Mouse (Mus musculus): ENCODE data around the gene Rasl10a. TPM values are rescaled to one million over a fixed set of nuclear protein-coding genes. Genes with fewer than 3 reads are reported as not detected.

Gene Rasl10a
- 4.1 TPM in 2 replicates for polyA plus RNA-seq (2015; fragmentation: Nextera tagmentation; extraction: Ambion mirVana)

GRCm38 (mm10) chr11:5057856-5058641 lies at the start of gene Rasl10a:
TSS of gene Rasl10a (plus strand) at chr11:5058128.
- no peak within 1 kb of the TSS for H3K27ac ChIP-seq (replicated peaks)
- no peak for ATAC-seq (ENCODE audit: insufficient number of reproducible peaks, low FRiP score, low TSS enrichment, low read depth)
- H3K9ac ChIP-seq: peak within 1 kb of the TSS; percentile 26; the same call in 1 of the 2 replicates
- no peaks in the 10 kb centered on the region for H3K9me3 ChIP-seq (replicated peaks)
- H3K4me2 ChIP-seq (replicated peaks): peak within 1 kb of the TSS; percentile 97
- WGBS: 1% methylated on average over 77 of the region's 77 CpGs
- peaks cover 79% of the 10 kb centered on the region for H3K27me3 ChIP-seq
- peak within 1 kb of the TSS; percentile 50 for H3K4me3 ChIP-seq (replicated peaks)
- H3K36me3 ChIP-seq: no peaks in the 10 kb centered on the region
- H3K4me1 ChIP-seq: peaks cover 60% of the 10 kb centered on the region

- H3K4me1 ChIP-seq: 0 out of 2 replicates have a peak, but pooled peaks cover 3% of the 10 kb centered on the region
- no peak overlapping the region for H3K4me3 ChIP-seq (replicated peaks)
- no peaks in the 10 kb centered on the region for H3K27me3 ChIP-seq
- H3K4me2 ChIP-seq (replicated peaks): no peak overlapping the region
- no peaks in the 10 kb centered on the region for H3K9me3 ChIP-seq (replicated peaks)
- 78% methylated on average over 3 of the region's 3 CpGs for WGBS
- H3K9ac ChIP-seq: no peak overlapping the region
- no peak overlapping the region for H3K27ac ChIP-seq (replicated peaks)
- ATAC-seq (ENCODE audit: insufficient number of reproducible peaks, low FRiP score, low TSS enrichment, low read depth): no peak
- peaks cover 13% of the 10 kb centered on the region for H3K36me3 ChIP-seq
Observed at GRCm38 (mm10) chr11:5008867-5009266, 49.1 kb upstream of the Rasl10a start.

GRCm38 (mm10) chr11:5009354-5010074 lies 48.4 kb upstream of the Rasl10a start:
- Histone ChIP-seq H3K4me3 (replicated peaks) (no peak overlapping the region), H3K36me3 (peaks cover 19% of the 10 kb centered on the region), H3K4me1 (0 out of 2 replicates have a peak, but pooled peaks cover 3% of the 10 kb centered on the region), H3K9ac (no peak overlapping the region), H3K4me2 (replicated peaks) (no peak overlapping the region), H3K9me3 (replicated peaks) (no peaks in the 10 kb centered on the region), H3K27me3 (no peaks in the 10 kb centered on the region), H3K27ac (replicated peaks) (no peak overlapping the region)
- WGBS: 63% methylated on average over 3 of the region's 3 CpGs
- no peak for ATAC-seq (ENCODE audit: insufficient number of reproducible peaks, low FRiP score, low TSS enrichment, low read depth)

- no peak overlapping the region for H3K4me3 ChIP-seq (replicated peaks)
- H3K27ac ChIP-seq (replicated peaks): no peak overlapping the region
- WGBS: 73% methylated on average over 1 of the region's 1 CpGs
Observed at GRCm38 (mm10) chr11:5010205-5010604, 47.7 kb upstream of the Rasl10a start.

GRCm38 (mm10) chr11:5011480-5011879 lies 46.4 kb upstream of the Rasl10a start:
- Histone ChIP-seq H3K27ac (replicated peaks) (no peak overlapping the region), H3K36me3 (peaks cover 30% of the 10 kb centered on the region), H3K9ac (no peak overlapping the region), H3K9me3 (replicated peaks) (no peaks in the 10 kb centered on the region), H3K4me2 (replicated peaks) (no peak overlapping the region), H3K4me1 (0 out of 2 replicates have a peak, but pooled peaks cover 3% of the 10 kb centered on the region), H3K27me3 (no peaks in the 10 kb centered on the region), H3K4me3 (replicated peaks) (no peak overlapping the region)
- WGBS: 63% methylated on average over 1 of the region's 1 CpGs
- ATAC-seq (ENCODE audit: insufficient number of reproducible peaks, low FRiP score, low TSS enrichment, low read depth): no peak

More at GRCm38 (mm10) chr11:5010205-5010604, 47.7 kb upstream of the Rasl10a start:
- H3K4me1 ChIP-seq: 0 out of 2 replicates have a peak, but pooled peaks cover 3% of the 10 kb centered on the region
- no peak overlapping the region for H3K4me2 ChIP-seq (replicated peaks)
- H3K27me3 ChIP-seq: no peaks in the 10 kb centered on the region
- no peaks in the 10 kb centered on the region for H3K9me3 ChIP-seq (replicated peaks)
- no peak for ATAC-seq (ENCODE audit: insufficient number of reproducible peaks, low FRiP score, low TSS enrichment, low read depth)
- no peak overlapping the region for H3K9ac ChIP-seq
- peaks cover 24% of the 10 kb centered on the region for H3K36me3 ChIP-seq

GRCm38 (mm10) chr11:5012213-5012715 lies 45.7 kb upstream of the Rasl10a start:
- Histone ChIP-seq H3K9me3 (replicated peaks) (no peaks in the 10 kb centered on the region), H3K36me3 (peaks cover 36% of the 10 kb centered on the region), H3K27me3 (no peaks in the 10 kb centered on the region), H3K4me1 (0 out of 2 replicates have a peak, but pooled peaks cover 1% of the 10 kb centered on the region), H3K27ac (replicated peaks) (no peak overlapping the region), H3K9ac (no peak overlapping the region), H3K4me3 (replicated peaks) (no peak overlapping the region), H3K4me2 (replicated peaks) (no peak overlapping the region)
- 66% methylated on average over 5 of the region's 5 CpGs for WGBS
- ATAC-seq (ENCODE audit: insufficient number of reproducible peaks, low FRiP score, low TSS enrichment, low read depth): no peak

GRCm38 (mm10) chr11:5015720-5016119 lies 42.2 kb upstream of the Rasl10a start:
- 0 out of 2 replicates have a peak, but pooled peaks have one; percentile 45 for ATAC-seq (ENCODE audit: insufficient number of reproducible peaks, low FRiP score, low TSS enrichment, low read depth)
- 52% methylated on average over 2 of the region's 2 CpGs for WGBS
- peaks cover 57% of the 10 kb centered on the region for H3K36me3 ChIP-seq

GRCm38 (mm10) chr11:5016286-5016685 lies 41.6 kb upstream of the Rasl10a start:
- H3K4me1 ChIP-seq: no peaks in the 10 kb centered on the region
- H3K27ac ChIP-seq (replicated peaks): no peak overlapping the region
- H3K9ac ChIP-seq: no peak overlapping the region
- H3K9me3 ChIP-seq (replicated peaks): no peaks in the 10 kb centered on the region
- no peaks in the 10 kb centered on the region for H3K27me3 ChIP-seq
- ATAC-seq (ENCODE audit: insufficient number of reproducible peaks, low FRiP score, low TSS enrichment, low read depth): no peak
- peaks cover 58% of the 10 kb centered on the region for H3K36me3 ChIP-seq
- H3K4me3 ChIP-seq (replicated peaks): no peak overlapping the region
- no peak overlapping the region for H3K4me2 ChIP-seq (replicated peaks)
- 88% methylated on average over 5 of the region's 5 CpGs for WGBS

More at GRCm38 (mm10) chr11:5015720-5016119, 42.2 kb upstream of the Rasl10a start:
- Histone ChIP-seq H3K4me1 (no peaks in the 10 kb centered on the region), H3K4me3 (replicated peaks) (no peak overlapping the region), H3K27me3 (no peaks in the 10 kb centered on the region), H3K9me3 (replicated peaks) (no peaks in the 10 kb centered on the region), H3K4me2 (replicated peaks) (no peak overlapping the region), H3K27ac (replicated peaks) (no peak overlapping the region), H3K9ac (no peak overlapping the region)

- Histone ChIP-seq H3K4me3 (replicated peaks) (no peak overlapping the region), H3K9me3 (replicated peaks) (no peaks in the 10 kb centered on the region), H3K27ac (replicated peaks) (no peak overlapping the region), H3K27me3 (no peaks in the 10 kb centered on the region), H3K4me2 (replicated peaks) (no peak overlapping the region), H3K36me3 (peaks cover 66% of the 10 kb centered on the region), H3K9ac (no peak overlapping the region), H3K4me1 (no peaks in the 10 kb centered on the region)
- no peak for ATAC-seq (ENCODE audit: insufficient number of reproducible peaks, low FRiP score, low TSS enrichment, low read depth)
- 53% methylated on average over 6 of the region's 6 CpGs for WGBS
Observed at GRCm38 (mm10) chr11:5017506-5017905, 40.4 kb upstream of the Rasl10a start.

GRCm38 (mm10) chr11:5025108-5025507 lies 32.8 kb upstream of the Rasl10a start:
- H3K36me3 ChIP-seq: peaks cover 73% of the 10 kb centered on the region
- no peak overlapping the region for H3K9ac ChIP-seq
- H3K4me3 ChIP-seq (replicated peaks): no peak overlapping the region
- no peaks in the 10 kb centered on the region for H3K9me3 ChIP-seq (replicated peaks)
- no peak for ATAC-seq (ENCODE audit: insufficient number of reproducible peaks, low FRiP score, low TSS enrichment, low read depth)
- no peaks in the 10 kb centered on the region for H3K4me1 ChIP-seq
- no peaks in the 10 kb centered on the region for H3K27me3 ChIP-seq
- WGBS: 91% methylated on average over 1 of the region's 1 CpGs
- H3K4me2 ChIP-seq (replicated peaks): no peak overlapping the region
- no peak overlapping the region for H3K27ac ChIP-seq (replicated peaks)

GRCm38 (mm10) chr11:5028228-5028627 lies 29.7 kb upstream of the Rasl10a start:
- Histone ChIP-seq H3K27me3 (no peaks in the 10 kb centered on the region), H3K9ac (no peak overlapping the region), H3K4me1 (no peaks in the 10 kb centered on the region), H3K36me3 (peaks cover 82% of the 10 kb centered on the region), H3K9me3 (replicated peaks) (no peaks in the 10 kb centered on the region), H3K4me3 (replicated peaks) (no peak overlapping the region), H3K4me2 (replicated peaks) (no peak overlapping the region), H3K27ac (replicated peaks) (no peak overlapping the region)
- 90% methylated on average over 7 of the region's 7 CpGs for WGBS
- ATAC-seq (ENCODE audit: insufficient number of reproducible peaks, low FRiP score, low TSS enrichment, low read depth): no peak

Measured in embryonic facial prominence, embryonic 15.5 days (tissue).